Mouse (Mus musculus): ENCODE data around the gene Foxd4. TPM values are rescaled to one million over a fixed set of nuclear protein-coding genes. Genes with fewer than 3 reads are reported as not detected.

Foxd4 gene
- total and polyA plus RNA-seq, 3 experiments: not detected

- H3K36me3 ChIP-seq (ENCODE audit: control insufficient read depth, insufficient read depth, low read length): no peaks in the 10 kb centered on the region
- no peaks in the 10 kb centered on the region; the same call in 1 of the 2 replicates for H3K4me1 ChIP-seq (ENCODE audit: control insufficient read depth, insufficient read depth, low read length)
- DNase-seq: peak; percentile 16 to 27
- no peak overlapping the region for H3K9ac ChIP-seq (ENCODE audit: low read depth, low read length)
- 2% methylated on average over 84 of the region's 84 CpGs for WGBS
- intact Hi-C loops (cut with DNase I): no loop called here
- no peak overlapping the region for H3K27ac ChIP-seq
- H3K4me3 ChIP-seq: peak overlapping the region; percentile 32
- TF ChIP-seq EP300 (IDR thresholded peaks at IDR 0.05; ENCODE audit: insufficient read depth, low read depth, low read length): no peak
- H3K27me3 ChIP-seq (ENCODE audit: control insufficient read depth, insufficient read depth, low read length): peaks cover 27% of the 10 kb centered on the region
- H3K79me2 ChIP-seq (replicated peaks; ENCODE audit: control insufficient read depth, insufficient read depth, low read length): no peaks in the 10 kb centered on the region
These were observed 1.1 kb downstream of the Foxd4 start for GRCm38 (mm10) chr19:24899578-24900544.

GRCm38 (mm10) chr19:24898737-24899577 is 2.0 kb downstream of the Foxd4 start:
- TF ChIP-seq POLR2A (IDR thresholded peaks at IDR 0.05; ENCODE audit: insufficient read depth, low read depth, low read length) (no peak), CTCF (IDR thresholded peaks at IDR 0.05) (no peak), EP300 (IDR thresholded peaks at IDR 0.05; ENCODE audit: insufficient read depth, low read depth, low read length) (no peak)
- no peak overlapping the region for H3K4me3 ChIP-seq
- H3K27ac ChIP-seq: no peak overlapping the region
- H3K79me2 ChIP-seq (replicated peaks; ENCODE audit: control insufficient read depth, insufficient read depth, low read length): no peaks in the 10 kb centered on the region
- H3K9ac ChIP-seq (ENCODE audit: low read depth, low read length): no peak overlapping the region
- no peaks in the 10 kb centered on the region; the same call in 1 of the 2 replicates for H3K4me1 ChIP-seq (ENCODE audit: control insufficient read depth, insufficient read depth, low read length)
- intact Hi-C loops (cut with DNase I): no loop called here
- 8% methylated on average over 34 of the region's 34 CpGs for WGBS
- DNase-seq: peak in 1 of 2 experiments; percentile 28
- no peaks in the 10 kb centered on the region for H3K36me3 ChIP-seq (ENCODE audit: control insufficient read depth, insufficient read depth, low read length)
- peaks cover 27% of the 10 kb centered on the region for H3K27me3 ChIP-seq (ENCODE audit: control insufficient read depth, insufficient read depth, low read length)

- Histone ChIP-seq H3K79me2 (replicated peaks; ENCODE audit: control insufficient read depth, insufficient read depth, low read length) (no peaks in the 10 kb centered on the region), H3K4me3 (no peak overlapping the region), H3K27ac (no peak overlapping the region), H3K4me1 (ENCODE audit: control insufficient read depth, insufficient read depth, low read length) (no peaks in the 10 kb centered on the region; the same call in 1 of the 2 replicates), H3K36me3 (ENCODE audit: control insufficient read depth, insufficient read depth, low read length) (no peaks in the 10 kb centered on the region), H3K27me3 (ENCODE audit: control insufficient read depth, insufficient read depth, low read length) (peaks cover 27% of the 10 kb centered on the region), H3K9ac (ENCODE audit: low read depth, low read length) (no peak overlapping the region)
- intact Hi-C loops (cut with DNase I): no loop called here
- no peak for DNase-seq
- 7% methylated on average over 20 of the region's 20 CpGs for WGBS
- TF ChIP-seq POLR2A (IDR thresholded peaks at IDR 0.05; ENCODE audit: insufficient read depth, low read depth, low read length): no peak
- no peak for TF ChIP-seq EP300 (IDR thresholded peaks at IDR 0.05; ENCODE audit: insufficient read depth, low read depth, low read length)
- no peak for TF ChIP-seq CTCF (IDR thresholded peaks at IDR 0.05)
These were observed 2.9 kb downstream of the Foxd4 start for GRCm38 (mm10) chr19:24897896-24898736.

GRCm38 (mm10) chr19:24897006-24897895 is 3.7 kb downstream of the Foxd4 start:
- H3K4me3 ChIP-seq: no peak overlapping the region
- no peak for TF ChIP-seq EP300 (IDR thresholded peaks at IDR 0.05; ENCODE audit: insufficient read depth, low read depth, low read length)
- no peak for TF ChIP-seq CTCF (IDR thresholded peaks at IDR 0.05)
- no peak for TF ChIP-seq POLR2A (IDR thresholded peaks at IDR 0.05; ENCODE audit: insufficient read depth, low read depth, low read length)
- no peaks in the 10 kb centered on the region; the same call in 1 of the 2 replicates for H3K4me1 ChIP-seq (ENCODE audit: control insufficient read depth, insufficient read depth, low read length)
- no peaks in the 10 kb centered on the region for H3K36me3 ChIP-seq (ENCODE audit: control insufficient read depth, insufficient read depth, low read length)
- intact Hi-C loops (cut with DNase I): no loop called here
- WGBS: 4% methylated on average over 57 of the region's 57 CpGs
- H3K79me2 ChIP-seq (replicated peaks; ENCODE audit: control insufficient read depth, insufficient read depth, low read length): no peaks in the 10 kb centered on the region
- H3K9ac ChIP-seq (ENCODE audit: low read depth, low read length): no peak overlapping the region
- H3K27me3 ChIP-seq (ENCODE audit: control insufficient read depth, insufficient read depth, low read length): peaks cover 25% of the 10 kb centered on the region
- no peak for DNase-seq
- H3K27ac ChIP-seq: no peak overlapping the region

GRCm38 (mm10) chr19:24896536-24896935 is 4.5 kb downstream of the Foxd4 start:
- TF ChIP-seq CTCF (IDR thresholded peaks at IDR 0.05): no peak
- TF ChIP-seq POLR2A (IDR thresholded peaks at IDR 0.05; ENCODE audit: insufficient read depth, low read depth, low read length): no peak
- TF ChIP-seq EP300 (IDR thresholded peaks at IDR 0.05; ENCODE audit: insufficient read depth, low read depth, low read length): no peak
- no peak for DNase-seq
- H3K36me3 ChIP-seq (ENCODE audit: control insufficient read depth, insufficient read depth, low read length): no peaks in the 10 kb centered on the region
- H3K9ac ChIP-seq (ENCODE audit: low read depth, low read length): no peak overlapping the region
- no peak overlapping the region for H3K4me3 ChIP-seq
- WGBS: 24% methylated on average over 4 of the region's 4 CpGs
- no peak overlapping the region for H3K27ac ChIP-seq
- peaks cover 23% of the 10 kb centered on the region for H3K27me3 ChIP-seq (ENCODE audit: control insufficient read depth, insufficient read depth, low read length)
- intact Hi-C loops (cut with DNase I): no loop called here
- H3K4me1 ChIP-seq (ENCODE audit: control insufficient read depth, insufficient read depth, low read length): no peaks in the 10 kb centered on the region; the same call in 1 of the 2 replicates
- no peaks in the 10 kb centered on the region for H3K79me2 ChIP-seq (replicated peaks; ENCODE audit: control insufficient read depth, insufficient read depth, low read length)

Data from heart, adult 2 months (tissue).